Mouse (Mus musculus): ENCODE measurements around the gene Pdik1l. TPM values are rescaled to one million over a fixed set of nuclear protein-coding genes. Genes with fewer than 3 reads are reported as not detected.

Pdik1l gene
- polyA plus RNA-seq, 1 experiment from 2014 or later: 18.8 TPM

DNA sequence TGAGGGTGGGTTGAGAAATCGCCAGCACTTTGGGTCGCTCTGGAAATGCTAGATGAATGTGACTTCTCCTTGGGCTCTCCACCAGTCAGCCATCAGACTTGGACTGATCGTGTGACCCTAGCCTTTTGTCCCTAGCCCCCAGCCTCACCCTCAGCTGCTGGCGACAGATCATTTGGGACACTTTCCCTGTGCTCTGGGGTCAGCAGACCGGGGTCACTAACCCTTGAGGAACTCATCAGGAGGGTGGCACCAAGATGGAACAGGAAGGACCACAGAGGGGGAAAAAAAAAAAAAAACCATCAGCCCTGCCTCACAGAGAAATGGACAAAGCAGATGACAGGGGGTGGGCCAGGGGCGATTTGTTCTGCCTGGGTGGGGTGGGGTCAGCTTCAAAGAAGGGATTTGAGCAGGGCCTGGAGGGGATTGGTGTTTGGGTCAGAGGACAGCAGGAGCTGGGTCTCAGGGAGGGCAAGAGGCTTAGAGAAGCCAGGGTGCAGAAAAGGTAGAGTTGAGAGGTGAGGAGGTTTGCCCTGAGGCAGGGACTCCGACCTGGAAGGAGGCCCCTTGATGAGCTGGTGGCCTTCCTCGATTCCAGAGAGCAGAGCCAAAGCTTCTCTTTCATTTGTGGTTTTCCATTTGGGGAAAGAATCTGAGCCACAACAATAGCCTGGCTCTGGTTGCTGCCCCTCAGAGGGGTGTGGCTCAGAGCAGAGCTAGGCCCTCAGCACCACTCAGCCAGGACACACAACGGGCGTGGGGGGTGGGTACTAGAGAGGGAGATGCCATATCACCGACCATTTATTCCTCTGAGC is 30.3 kb downstream of the Pdik1l start:
- H3K4me2 ChIP-seq (replicated peaks; ENCODE audit: low read depth, low read length): no peak overlapping the region
- peak overlapping the region; percentile 3; the same call in 1 of the 2 replicates for H3K27ac ChIP-seq (ENCODE audit: low read depth, low read length)
- no peaks in the 10 kb centered on the region for H3K36me3 ChIP-seq (ENCODE audit: control insufficient read depth, insufficient read depth, low read length)
- no peaks in the 10 kb centered on the region for H3K9me3 ChIP-seq (ENCODE audit: control insufficient read depth, low read length)
- H3K4me1 ChIP-seq (ENCODE audit: control insufficient read depth, insufficient read depth, low read length): peaks cover 33% of the 10 kb centered on the region
- no peak overlapping the region for H3K4me3 ChIP-seq (ENCODE audit: low read length)
- 20% methylated on average over 11 of the region's 11 CpGs for WGBS
- peaks cover 14% of the 10 kb centered on the region; the same call in 1 of the 2 replicates for H3K27me3 ChIP-seq (ENCODE audit: control insufficient read depth, insufficient read depth, low read length)
- ATAC-seq (ENCODE audit: low FRiP score, low TSS enrichment): no peak
- no peak overlapping the region for H3K9ac ChIP-seq (ENCODE audit: low read depth, low read length)

GRCm38 (mm10) chr4:134256407-134257197 is 31.1 kb downstream of the Pdik1l start:
- H3K27ac ChIP-seq (ENCODE audit: low read depth, low read length): peak overlapping the region; percentile 24; the same call in 1 of the 2 replicates
- H3K9me3 ChIP-seq (ENCODE audit: control insufficient read depth, low read length): no peaks in the 10 kb centered on the region
- peak overlapping the region; percentile 19; the same call in 1 of the 2 replicates for H3K9ac ChIP-seq (ENCODE audit: low read depth, low read length)
- H3K36me3 ChIP-seq (ENCODE audit: control insufficient read depth, insufficient read depth, low read length): no peaks in the 10 kb centered on the region
- peaks cover 39% of the 10 kb centered on the region for H3K4me1 ChIP-seq (ENCODE audit: control insufficient read depth, insufficient read depth, low read length)
- 7% methylated on average over 19 of the region's 19 CpGs for WGBS
- peaks cover 22% of the 10 kb centered on the region for H3K27me3 ChIP-seq (ENCODE audit: control insufficient read depth, insufficient read depth, low read length)
- peak overlapping the region; percentile 2; the same call in 1 of the 2 replicates for H3K4me2 ChIP-seq (replicated peaks; ENCODE audit: low read depth, low read length)
- H3K4me3 ChIP-seq (ENCODE audit: low read length): no peak overlapping the region
- ATAC-seq (ENCODE audit: low FRiP score, low TSS enrichment): 0 out of 2 replicates have a peak, but pooled peaks have one; percentile 22

- WGBS: 23% methylated on average over 4 of the region's 4 CpGs
- H3K27me3 ChIP-seq (ENCODE audit: control insufficient read depth, insufficient read depth, low read length): peaks cover 30% of the 10 kb centered on the region
- no peaks in the 10 kb centered on the region for H3K9me3 ChIP-seq (ENCODE audit: control insufficient read depth, low read length)
- H3K4me1 ChIP-seq (ENCODE audit: control insufficient read depth, insufficient read depth, low read length): peaks cover 46% of the 10 kb centered on the region
- ATAC-seq (ENCODE audit: low FRiP score, low TSS enrichment): no peak
- H3K36me3 ChIP-seq (ENCODE audit: control insufficient read depth, insufficient read depth, low read length): no peaks in the 10 kb centered on the region
- 0 out of 2 replicates have a peak overlapping the region, but pooled peaks have one; percentile 19 for H3K9ac ChIP-seq (ENCODE audit: low read depth, low read length)
- no peak overlapping the region for H3K4me2 ChIP-seq (replicated peaks; ENCODE audit: low read depth, low read length)
- H3K27ac ChIP-seq (ENCODE audit: low read depth, low read length): peak overlapping the region; percentile 24; the same call in 1 of the 2 replicates
- no peak overlapping the region for H3K4me3 ChIP-seq (ENCODE audit: low read length)
Observed at GRCm38 (mm10) chr4:134255854-134256253, 31.8 kb downstream of the Pdik1l start.

DNA sequence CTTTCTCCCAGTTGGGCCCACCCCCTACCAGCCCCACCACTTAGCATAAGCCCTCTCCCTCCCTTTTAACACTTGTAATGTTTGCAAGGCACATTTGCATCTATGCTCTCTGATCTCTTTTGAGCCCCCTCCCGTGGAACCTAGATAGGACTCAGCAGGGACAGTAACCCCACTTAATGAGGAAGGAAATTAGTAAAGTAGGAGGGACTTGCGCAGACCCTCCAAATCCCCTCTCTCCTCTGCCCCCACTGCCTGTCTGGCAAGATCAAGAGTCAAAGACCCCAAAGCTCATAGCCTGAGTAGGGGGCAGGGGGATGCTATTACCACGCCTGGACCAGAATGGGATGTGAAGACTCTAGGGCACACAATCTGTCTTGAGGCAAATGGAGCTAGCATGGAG is 32.9 kb downstream of the Pdik1l start:
- Histone ChIP-seq H3K9ac (ENCODE audit: low read depth, low read length) (no peak overlapping the region), H3K4me2 (replicated peaks; ENCODE audit: low read depth, low read length) (no peak overlapping the region), H3K36me3 (ENCODE audit: control insufficient read depth, insufficient read depth, low read length) (no peaks in the 10 kb centered on the region), H3K9me3 (ENCODE audit: control insufficient read depth, low read length) (no peaks in the 10 kb centered on the region), H3K27ac (ENCODE audit: low read depth, low read length) (no peak overlapping the region), H3K27me3 (ENCODE audit: control insufficient read depth, insufficient read depth, low read length) (peaks cover 39% of the 10 kb centered on the region), H3K4me1 (ENCODE audit: control insufficient read depth, insufficient read depth, low read length) (peaks cover 53% of the 10 kb centered on the region), H3K4me3 (ENCODE audit: low read length) (no peak overlapping the region)
- 60% methylated on average over 3 of the region's 3 CpGs for WGBS
- ATAC-seq (ENCODE audit: low FRiP score, low TSS enrichment): no peak

GRCm38 (mm10) chr4:134253722-134254324 is 33.9 kb downstream of the Pdik1l start, which contains the start of gene Grrp1:
TSS of gene Grrp1 (minus strand) at chr4:134254106.
- Histone ChIP-seq H3K9ac (ENCODE audit: low read depth, low read length) (peak within 1 kb of the TSS; percentile 53; the same call in 1 of the 2 replicates), H3K4me2 (replicated peaks; ENCODE audit: low read depth, low read length) (peak within 1 kb of the TSS; percentile 79), H3K4me1 (ENCODE audit: control insufficient read depth, insufficient read depth, low read length) (peaks cover 54% of the 10 kb centered on the region), H3K9me3 (ENCODE audit: control insufficient read depth, low read length) (no peaks in the 10 kb centered on the region), H3K4me3 (ENCODE audit: low read length) (peak within 1 kb of the TSS; percentile 46), H3K27me3 (ENCODE audit: control insufficient read depth, insufficient read depth, low read length) (peaks cover 41% of the 10 kb centered on the region), H3K36me3 (ENCODE audit: control insufficient read depth, insufficient read depth, low read length) (no peaks in the 10 kb centered on the region), H3K27ac (ENCODE audit: low read depth, low read length) (peak within 1 kb of the TSS; percentile 63; the same call in 1 of the 2 replicates)
- ATAC-seq (ENCODE audit: low FRiP score, low TSS enrichment): no peak
- under 1% methylated on average over 13 of the region's 13 CpGs for WGBS

DNA sequence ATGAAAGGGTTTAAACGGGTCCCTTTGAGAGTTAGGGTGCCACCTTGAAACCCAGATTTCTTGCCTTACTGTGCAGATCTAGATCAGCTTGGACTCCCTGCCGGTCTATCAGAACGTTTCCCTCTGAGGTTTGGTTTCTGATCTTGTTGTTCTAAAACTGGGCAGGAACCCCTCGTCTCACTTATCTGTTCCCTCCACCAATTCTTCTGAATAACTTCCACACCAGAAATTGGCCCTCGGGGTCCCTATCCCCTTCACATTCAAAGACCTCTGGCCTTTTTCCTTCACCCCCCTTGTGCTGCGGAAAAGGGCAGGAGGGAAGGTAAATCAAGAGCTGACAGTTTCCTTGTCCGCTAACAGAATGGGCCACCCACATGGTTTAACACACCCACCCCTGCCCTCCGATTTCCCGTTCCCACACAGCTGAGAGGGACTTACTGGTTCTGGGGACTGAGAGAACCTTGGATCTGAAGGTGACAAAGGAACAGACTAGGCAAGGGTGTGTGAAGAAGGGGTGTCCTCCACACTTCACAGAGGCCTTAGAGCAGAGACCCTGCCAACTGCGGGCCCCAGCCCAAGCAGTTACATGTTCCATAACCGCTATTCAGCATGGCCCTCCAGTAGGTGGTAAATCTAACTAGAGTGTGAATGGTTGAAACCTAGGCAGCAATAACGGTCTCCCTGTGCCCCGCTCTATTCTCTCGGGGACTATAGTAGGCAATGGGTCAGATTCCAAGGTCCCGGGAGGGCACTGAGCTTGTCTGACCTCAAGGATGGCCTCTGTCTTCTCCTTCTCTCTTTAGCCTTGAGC is 34.6 kb downstream of the Pdik1l start:
- Histone ChIP-seq H3K4me1 (ENCODE audit: control insufficient read depth, insufficient read depth, low read length) (peaks cover 51% of the 10 kb centered on the region), H3K27me3 (ENCODE audit: control insufficient read depth, insufficient read depth, low read length) (peaks cover 47% of the 10 kb centered on the region)
- WGBS: 9% methylated on average over 15 of the region's 15 CpGs

DNA sequence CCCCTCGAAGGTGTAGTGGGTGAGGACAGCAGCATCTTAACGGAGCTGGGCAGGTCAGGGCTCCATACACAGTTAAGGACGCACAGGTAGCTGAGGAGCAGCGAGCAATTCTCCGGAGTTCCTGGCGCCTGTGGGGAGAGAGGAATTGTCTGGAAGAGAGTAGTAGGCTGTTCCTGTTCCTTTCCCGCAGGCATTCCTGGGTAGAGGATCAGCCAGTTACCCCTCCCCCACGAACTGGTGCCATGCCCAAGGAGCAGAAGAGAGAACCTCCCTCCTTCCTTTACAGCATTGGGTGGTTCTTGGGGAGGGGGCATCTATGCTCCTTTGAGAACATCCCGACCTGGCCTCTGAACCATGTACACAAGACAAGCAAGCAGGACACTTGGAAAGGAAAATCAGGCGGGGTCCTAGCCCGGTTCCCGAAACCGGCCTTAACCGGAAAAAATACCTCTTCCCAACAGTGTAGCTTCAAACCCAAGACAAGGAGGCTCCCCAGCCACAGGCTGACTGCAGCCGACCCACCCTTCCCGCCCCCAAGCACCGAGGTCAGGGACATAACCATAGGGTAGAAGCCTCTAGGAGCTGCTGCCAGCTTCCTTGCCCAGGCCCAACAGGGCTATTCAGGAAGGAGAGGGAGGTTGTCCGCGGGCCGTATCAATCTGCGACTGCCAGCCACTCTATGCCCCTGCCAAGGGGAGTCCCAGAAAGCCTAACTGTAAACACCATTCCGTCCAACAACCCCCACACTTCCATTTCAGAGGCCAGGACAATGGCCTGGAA is 35.4 kb downstream of the Pdik1l start:
- Histone ChIP-seq H3K27ac (ENCODE audit: low read depth, low read length) (peak overlapping the region; percentile 37; the same call in 1 of the 2 replicates), H3K27me3 (ENCODE audit: control insufficient read depth, insufficient read depth, low read length) (peaks cover 48% of the 10 kb centered on the region), H3K4me3 (ENCODE audit: low read length) (peak overlapping the region; percentile 46), H3K4me1 (ENCODE audit: control insufficient read depth, insufficient read depth, low read length) (peaks cover 50% of the 10 kb centered on the region), H3K9me3 (ENCODE audit: control insufficient read depth, low read length) (no peaks in the 10 kb centered on the region), H3K4me2 (replicated peaks; ENCODE audit: low read depth, low read length) (peak overlapping the region; percentile 79), H3K9ac (ENCODE audit: low read depth, low read length) (peak overlapping the region; percentile 55; the same call in 1 of the 2 replicates), H3K36me3 (ENCODE audit: control insufficient read depth, insufficient read depth, low read length) (no peaks in the 10 kb centered on the region)
- no peak for ATAC-seq (ENCODE audit: low FRiP score, low TSS enrichment)
- WGBS: 11% methylated on average over 22 of the region's 22 CpGs

More for the DNA sequence above, 34.6 kb downstream of the Pdik1l start:
- peak overlapping the region; percentile 46 for H3K4me3 ChIP-seq (ENCODE audit: low read length)
- H3K9ac ChIP-seq (ENCODE audit: low read depth, low read length): peak overlapping the region; percentile 53; the same call in 1 of the 2 replicates
- H3K27ac ChIP-seq (ENCODE audit: low read depth, low read length): peak overlapping the region; percentile 37; the same call in 1 of the 2 replicates
- ATAC-seq (ENCODE audit: low FRiP score, low TSS enrichment): no peak
- H3K36me3 ChIP-seq (ENCODE audit: control insufficient read depth, insufficient read depth, low read length): no peaks in the 10 kb centered on the region
- H3K9me3 ChIP-seq (ENCODE audit: control insufficient read depth, low read length): no peaks in the 10 kb centered on the region
- H3K4me2 ChIP-seq (replicated peaks; ENCODE audit: low read depth, low read length): peak overlapping the region; percentile 79
